Mouse (Mus musculus) bone marrow macrophage, adult 2 months (primary cell): ENCODE measurements around the gene Slc17a5.

Experiments
- CTCF ChIP-seq: IDR thresholded peaks from 2 replicates; pipeline ENCODE4 v1.5.1; 2012; ENCODE audit warnings: low read depth, mild to moderate bottlenecking, low read length, moderate library complexity
- POLR2A ChIP-seq: IDR thresholded peaks from 2 replicates; pipeline ENCODE4 v1.6.1; 2012; ENCODE audit warnings: mild to moderate bottlenecking, low read depth, low read length, borderline replicate concordance

DNA sequence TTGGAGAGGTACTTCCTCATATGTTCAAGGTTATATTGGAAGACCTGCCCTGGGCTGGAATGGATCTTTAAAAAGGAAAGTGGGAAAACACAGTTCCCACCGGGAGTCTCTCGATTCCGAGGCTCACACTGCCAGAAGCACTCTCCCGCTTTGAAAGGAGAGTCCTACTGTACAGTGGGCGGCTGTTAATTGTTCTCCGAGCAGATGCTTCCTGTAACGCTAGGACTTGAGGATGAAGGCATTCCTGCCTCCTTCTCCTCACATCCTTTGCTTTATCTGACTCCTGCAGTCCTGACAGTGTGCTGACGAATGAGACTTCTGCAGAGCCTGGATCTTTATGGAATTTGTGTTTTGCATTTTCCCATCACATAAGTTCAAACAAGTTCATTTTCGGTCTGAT is 31.4 kb upstream of the Slc17a5 start:
- TF ChIP-seq CTCF (no peak), POLR2A (no peak)
